Mouse (Mus musculus) intestine, embryonic 16.5 days (tissue): ENCODE results near the gene Oscar. TPM values are rescaled to one million over a fixed set of nuclear protein-coding genes. Genes with fewer than 3 reads are reported as not detected.

ENCODE experiments used
- microRNA-seq: library from miRNA; unstranded; fragments of <30 nt; microRNA quantifications from one replicate; pipeline ENCODE4, GENCODE M21; 2016
- polyA plus RNA-seq: library from polyadenylated mRNA; unstranded; fragments of >200 nt; fragmentation: Nextera tagmentation; extraction: Ambion mirVana; gene quantifications from 2 replicates; pipeline ENCODE4 v1.2.1, GENCODE M21; 2015

Gene Oscar
- polyA plus RNA-seq, 1 experiment from 2014 or later, result not detected

Small RNAs within 50 kb of the gene (microRNA-seq; reads per million reads assigned to microRNA genes)
- gene Gm25100 (not detected), gene Mir3572 (1.6 reads per million)

Other genes starting within 250 kb of the Oscar start
- 0.93 and 1.2 TPM in 2 replicates for gene Cacng8, start 225.5 kb downstream of the Oscar start, polyA plus RNA-seq
- 0.13 and 0.21 TPM in 2 replicates for gene Cacng6, start 192.0 kb downstream of the Oscar start, polyA plus RNA-seq
- 0.09 TPM in 1 of 2 replicates, not detected in the other for gene Tarm1, start 113.5 kb downstream of the Oscar start, polyA plus RNA-seq
- gene Ndufa3, start 1.2 kb upstream of the Oscar start, polyA plus RNA-seq, result 531 and 551 TPM in 2 replicates
- 15.5 and 18.0 TPM in 2 replicates for gene Tfpt, start 13.8 kb upstream of the Oscar start, polyA plus RNA-seq
- gene Prpf31, start 13.8 kb upstream of the Oscar start, polyA plus RNA-seq, result 70.6 and 81.1 TPM in 2 replicates
- 43.2 and 46.1 TPM in 2 replicates for gene Cnot3, start 29.1 kb upstream of the Oscar start, polyA plus RNA-seq
- gene Leng1, start 49.7 kb upstream of the Oscar start, polyA plus RNA-seq, result 16.8 and 17.3 TPM in 2 replicates
- 104 and 110 TPM in 2 replicates for gene Tmc4, start 61.4 kb upstream of the Oscar start, polyA plus RNA-seq
- 191 and 208 TPM in 2 replicates for gene Tsen34, start 76.7 kb upstream of the Oscar start, polyA plus RNA-seq
- gene Mboat7, start 77.4 kb upstream of the Oscar start, polyA plus RNA-seq, result 54.8 and 60.7 TPM in 2 replicates
- gene Rps9, start 87.8 kb upstream of the Oscar start, polyA plus RNA-seq, result 1,268 and 1,365 TPM in 2 replicates
- 0.94 and 1.1 TPM in 2 replicates for gene Pirb, start 104.2 kb upstream of the Oscar start, polyA plus RNA-seq
- 0.07 TPM in 1 of 2 replicates, not detected in the other for gene Gm15448, start 209.5 kb upstream of the Oscar start, polyA plus RNA-seq
- 0.32 and 0.39 TPM in 2 replicates for gene Pira2, start 228.9 kb upstream of the Oscar start, polyA plus RNA-seq